Mouse (Mus musculus) stomach, postnatal 0 days (tissue): ENCODE data around the gene Ssbp2.

Experiments used
- CTCF ChIP-seq: IDR thresholded peaks from 2 replicates; pipeline ENCODE4 v1.5.1; 2016; ENCODE audit warnings: antibody characterized with exemption, low read depth, mild to moderate bottlenecking, moderate library complexity
- EP300 ChIP-seq: optimal IDR thresholded peaks from 2 replicates; pipeline ENCODE3; 2016; ENCODE audit warnings: antibody characterized with exemption

DNA sequence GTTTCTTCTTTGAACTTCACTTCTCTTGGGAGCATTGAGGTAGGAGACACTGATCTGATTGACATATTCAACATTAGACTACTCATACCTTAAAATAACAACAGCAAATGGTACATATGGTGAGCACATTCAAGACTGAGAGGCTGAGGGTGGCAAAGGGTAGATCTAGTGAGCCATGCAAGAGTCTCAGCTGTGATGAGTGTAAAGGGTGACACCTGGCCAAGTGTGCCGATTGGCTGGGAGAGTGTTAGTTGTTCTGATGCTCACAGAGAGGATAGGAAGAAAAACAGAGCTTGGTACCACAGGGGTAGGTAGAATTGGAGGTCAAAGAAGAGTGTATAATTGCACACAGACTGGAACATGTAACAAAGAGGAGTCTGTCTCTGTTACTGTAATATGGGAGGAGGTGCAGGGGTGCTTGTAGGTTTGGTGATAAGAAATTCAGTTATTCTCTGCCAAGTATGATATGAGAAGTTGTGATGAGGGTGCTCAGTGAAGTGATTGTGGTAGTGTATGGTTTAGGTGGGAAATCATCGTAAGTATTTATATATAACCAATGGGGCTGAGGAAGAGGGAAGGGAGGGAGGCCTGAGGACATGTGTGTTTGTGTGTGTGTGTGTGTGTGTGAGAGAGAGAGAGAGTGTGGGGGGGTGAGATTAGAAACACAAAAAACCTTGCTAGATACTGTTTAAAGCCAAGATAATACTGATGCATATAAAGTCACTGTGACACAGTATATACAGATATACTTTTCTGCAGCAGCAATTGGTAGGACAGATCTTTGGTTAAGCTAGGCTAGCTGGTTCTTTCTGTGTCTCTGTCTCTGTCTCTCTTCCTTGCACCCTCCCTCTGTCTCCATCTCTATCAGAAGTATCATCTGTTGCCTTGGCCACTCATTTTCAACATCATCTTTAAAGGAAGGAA lies 80.3 kb downstream of the Ssbp2 start:
- TF ChIP-seq EP300 (no peak), CTCF (no peak)
